Mouse (Mus musculus): ENCODE results near the gene Gramd1b.

The Gramd1b gene

GRCm38 (mm10) chr9:40456191-40456590 is 75.0 kb downstream of the Gramd1b start:
- no peak for DNase-seq

- DNase-seq: no peak
Measured at GRCm38 (mm10) chr9:40455336-40456185, 75.6 kb downstream of the Gramd1b start.

GRCm38 (mm10) chr9:40455020-40455335 is 76.2 kb downstream of the Gramd1b start:
- DNase-seq: peak; percentile 24

- no peak for DNase-seq
Measured at GRCm38 (mm10) chr9:40453889-40454288, 77.3 kb downstream of the Gramd1b start.

- no peak for DNase-seq
Measured at GRCm38 (mm10) chr9:40452208-40452607, 79.0 kb downstream of the Gramd1b start.

- DNase-seq: no peak
Measured at GRCm38 (mm10) chr9:40450776-40451175, 80.4 kb downstream of the Gramd1b start.

- DNase-seq: peak; percentile 33
Measured at GRCm38 (mm10) chr9:40450417-40450714, 80.8 kb downstream of the Gramd1b start.

GRCm38 (mm10) chr9:40449610-40450416 is 81.4 kb downstream of the Gramd1b start:
- no peak for DNase-seq

GRCm38 (mm10) chr9:40448646-40449243 is 82.4 kb downstream of the Gramd1b start:
- DNase-seq: no peak

GRCm38 (mm10) chr9:40447265-40447664 is 83.9 kb downstream of the Gramd1b start:
- peak; percentile 67 for DNase-seq

- DNase-seq: no peak
Measured at GRCm38 (mm10) chr9:40444961-40445360, 86.2 kb downstream of the Gramd1b start.

- peak; percentile 37 for DNase-seq
Measured at GRCm38 (mm10) chr9:40442784-40443183, 88.4 kb downstream of the Gramd1b start.

- no peak for DNase-seq
Measured at GRCm38 (mm10) chr9:40439973-40440687, 91.1 kb downstream of the Gramd1b start.

GRCm38 (mm10) chr9:40438731-40439526 is 92.3 kb downstream of the Gramd1b start:
- DNase-seq: no peak

GRCm38 (mm10) chr9:40437891-40438290 is 93.3 kb downstream of the Gramd1b start:
- DNase-seq: no peak

- no peak for DNase-seq
Measured at GRCm38 (mm10) chr9:40433286-40433685, 97.9 kb downstream of the Gramd1b start.

- peak; percentile 54 for DNase-seq
Measured at GRCm38 (mm10) chr9:40430969-40431368, 100.2 kb downstream of the Gramd1b start.

GRCm38 (mm10) chr9:40427663-40428062 is 103.5 kb downstream of the Gramd1b start:
- no peak for DNase-seq

GRCm38 (mm10) chr9:40426282-40426964 is 104.8 kb downstream of the Gramd1b start:
- DNase-seq: peak; percentile 72

- DNase-seq: no peak
Measured at GRCm38 (mm10) chr9:40424874-40425273, 106.3 kb downstream of the Gramd1b start.

- DNase-seq: peak; percentile 27
Measured at GRCm38 (mm10) chr9:40423427-40423867, 107.7 kb downstream of the Gramd1b start.
